Mouse (Mus musculus) embryonic facial prominence, embryonic 13.5 days (tissue): ENCODE measurements at regions not wholly inside any gene's neighbourhood (a gene's known extent, or its start where the extent isn't known, plus 50 kb on each side); places are given as distances from the start of the nearest gene placed in this dataset.

ENCODE experiments used
- ATAC-seq: fragments of 200-750 bp; cut with Nextera tagmentation; 2 replicates; pipeline ENCODE4 v1.8.0; 2017; ENCODE audit warnings: low read depth; ENCODE audit not compliant: insufficient number of reproducible peaks, insufficient read depth, low FRiP score, low TSS enrichment
- H3K27ac ChIP-seq: fragments of 300-500 bp; sonication (generic); 2 replicates; pipeline ENCODE4 v1.5.1; 2015; ENCODE audit warnings: moderate library complexity, mild to moderate bottlenecking, inconsistent platforms
- H3K27me3 ChIP-seq: fragments of 300-500 bp; sonication (generic); 2 replicates; pipeline ENCODE4 v1.6.1; 2015; ENCODE audit warnings: mild to moderate bottlenecking, inconsistent platforms
- H3K36me3 ChIP-seq: fragments of 300-500 bp; sonication (generic); 2 replicates; pipeline ENCODE4 v1.6.1; 2015; ENCODE audit warnings: mild to moderate bottlenecking, inconsistent platforms
- H3K4me1 ChIP-seq: fragments of 300-500 bp; sonication (generic); 2 replicates; pipeline ENCODE4 v1.6.1; 2015; ENCODE audit warnings: inconsistent platforms
- H3K4me2 ChIP-seq: fragments of 300-500 bp; sonication (generic); 2 replicates; pipeline ENCODE4 v1.6.1; 2015; ENCODE audit warnings: moderate library complexity, mild to moderate bottlenecking, inconsistent platforms
- H3K4me3 ChIP-seq: fragments of 300-500 bp; sonication (generic); 2 replicates; pipeline ENCODE4 v1.5.1; 2015; ENCODE audit warnings: mild to moderate bottlenecking, inconsistent platforms
- H3K9ac ChIP-seq: fragments of 300-500 bp; sonication (generic); 2 replicates; pipeline ENCODE4 v1.6.1; 2015; ENCODE audit warnings: mild to moderate bottlenecking, inconsistent platforms
- H3K9me3 ChIP-seq: fragments of 300-500 bp; sonication (generic); 2 replicates; pipeline ENCODE4 v1.6.1; 2016; ENCODE audit warnings: inconsistent platforms
- WGBS: fragments of 180-500 bp; shearing (Covaris S2); methylation state at CpG from one replicate; pipeline ENCODE4 v1.1.7; 2015; ENCODE audit warnings: mixed read lengths; 5-methylcytosine and 5-hydroxymethylcytosine counted together

DNA sequence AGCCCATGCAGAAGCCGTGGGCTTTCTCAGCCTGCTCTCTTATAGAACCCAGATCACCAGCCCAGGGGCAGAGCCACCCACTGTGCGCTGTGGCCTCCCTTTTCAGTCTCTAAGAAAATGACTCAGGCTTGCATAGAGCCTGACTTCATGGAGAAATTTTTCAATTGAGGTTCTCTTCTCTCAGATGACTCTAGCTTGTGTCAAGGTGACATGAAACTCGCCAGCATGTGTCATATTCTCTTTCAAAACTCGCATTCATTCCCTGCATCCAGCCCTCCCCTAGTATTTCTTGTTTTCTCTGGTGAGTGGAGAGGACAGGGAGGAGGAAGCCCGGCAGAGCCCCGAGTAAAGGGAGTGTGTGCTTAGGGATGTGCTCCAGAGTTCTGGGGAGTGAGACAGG, 52.4 kb upstream of the Arhgap32 start:
- H3K27ac ChIP-seq = no peak overlapping the region
- H3K27me3 ChIP-seq = no peaks in the 10 kb centered on the region
- WGBS = 46% methylated on average over 6 of the region's 6 CpGs
- no peak overlapping the region for H3K9ac ChIP-seq
- H3K36me3 ChIP-seq = no peaks in the 10 kb centered on the region
- peaks cover 6% of the 10 kb centered on the region for H3K4me1 ChIP-seq
- H3K4me3 ChIP-seq = no peak overlapping the region
- no peak overlapping the region for H3K4me2 ChIP-seq
- no peaks in the 10 kb centered on the region for H3K9me3 ChIP-seq
- no peak for ATAC-seq

DNA sequence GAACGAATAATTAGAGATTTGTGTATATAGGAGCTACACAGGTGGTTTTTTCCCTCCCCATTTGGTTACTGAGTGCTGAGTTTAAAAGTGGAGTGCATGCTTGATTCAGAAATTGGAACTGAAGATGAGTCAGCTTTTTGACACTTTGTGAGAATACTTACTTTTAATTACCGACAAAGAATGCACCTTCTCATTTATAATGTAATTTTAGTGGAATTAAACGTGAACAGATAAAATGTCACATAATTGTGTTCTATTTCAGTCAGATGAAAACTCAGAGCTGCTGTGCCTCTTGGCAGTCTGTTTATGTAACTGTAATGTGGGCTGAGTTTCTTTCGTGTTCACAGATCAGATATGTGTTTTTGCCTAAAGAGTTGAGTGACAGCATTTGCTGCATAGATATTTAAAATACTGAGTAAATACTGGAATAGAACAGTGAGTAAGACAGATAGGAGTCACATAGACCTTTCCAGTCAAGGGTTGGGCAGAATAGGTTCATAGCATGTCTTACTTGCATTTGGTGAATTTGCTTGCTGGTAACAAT, 51.9 kb upstream of the Arhgap32 start:
- H3K4me2 ChIP-seq = no peak overlapping the region
- no peak overlapping the region for H3K27ac ChIP-seq
- H3K4me1 ChIP-seq = peaks cover 6% of the 10 kb centered on the region
- H3K36me3 ChIP-seq = no peaks in the 10 kb centered on the region
- no peaks in the 10 kb centered on the region for H3K9me3 ChIP-seq
- 66% methylated on average over 4 of the region's 4 CpGs for WGBS
- no peaks in the 10 kb centered on the region for H3K27me3 ChIP-seq
- no peak overlapping the region for H3K4me3 ChIP-seq
- H3K9ac ChIP-seq = no peak overlapping the region
- ATAC-seq = no peak
